Mouse (Mus musculus) neural tube, embryonic 14.5 days (tissue): ENCODE results near the gene Pcdh10. TPM values are rescaled to one million over a fixed set of nuclear protein-coding genes. Genes with fewer than 3 reads are reported as not detected.
A peak's percentile ranks its signal among the peaks of the same experiment; 100 is the strongest.

ENCODE experiments used
- ATAC-seq: fragments of 200-750 bp; cut with Nextera tagmentation; 2 replicates; pipeline ENCODE4 v1.8.0; 2017; ENCODE audit warnings: low read depth, mild to moderate bottlenecking, moderate TSS enrichment, moderate library complexity
- H3K27ac ChIP-seq: fragments of 300-500 bp; sonication (generic); 2 replicates; pipeline ENCODE4 v1.5.1; 2014; ENCODE audit warnings: low read depth, mild to moderate bottlenecking, control low read depth, low read length, moderate library complexity, mixed read lengths
- H3K27me3 ChIP-seq: fragments of 300-500 bp; sonication (generic); 2 replicates; pipeline ENCODE4 v1.6.1; 2014; ENCODE audit warnings: low read length; ENCODE audit not compliant: control insufficient read depth, insufficient read depth
- H3K36me3 ChIP-seq: fragments of 300-500 bp; sonication (generic); 2 replicates; pipeline ENCODE4 v1.6.1; 2014; ENCODE audit warnings: low read length, mixed read lengths; ENCODE audit not compliant: control insufficient read depth, insufficient read depth
- H3K4me1 ChIP-seq: fragments of 300-500 bp; sonication (generic); 2 replicates; pipeline ENCODE4 v1.6.1; 2014; ENCODE audit warnings: low read length; ENCODE audit not compliant: control insufficient read depth, insufficient read depth
- H3K4me2 ChIP-seq: fragments of 300-500 bp; sonication (generic); 2 replicates; pipeline ENCODE4 v1.6.1; 2014; ENCODE audit warnings: mild to moderate bottlenecking, low read depth, low read length, control low read depth
- H3K4me3 ChIP-seq: fragments of 300-500 bp; sonication (generic); 2 replicates; pipeline ENCODE4 v1.5.1; 2014; ENCODE audit warnings: low read depth, low read length, control low read depth, mixed read lengths
- H3K9ac ChIP-seq: fragments of 300-500 bp; sonication (generic); replicated peaks from 2 replicates; pipeline ENCODE4 v1.6.1; 2014; ENCODE audit warnings: low read depth, mild to moderate bottlenecking, control low read depth, low read length, mixed read lengths
- H3K9me3 ChIP-seq: fragments of 300-500 bp; sonication (generic); 2 replicates; pipeline ENCODE4 v1.6.1; 2016; ENCODE audit warnings: low read length; ENCODE audit not compliant: control insufficient read depth
- WGBS: fragments of 180-500 bp; shearing (Covaris S2); extraction: QIAGEN DNeasy Blood & Tissue Kit; methylation state at CpG from one replicate; pipeline ENCODE4 v1.1.7; 2014; 5-methylcytosine and 5-hydroxymethylcytosine counted together
- polyA plus RNA-seq: library from polyadenylated mRNA; unstranded; fragments of >200 nt; fragmentation: Nextera tagmentation; extraction: Ambion mirVana; gene quantifications from 2 replicates; pipeline ENCODE4 v1.2.1, GENCODE M21; 2014

Pcdh10 gene
- polyA plus RNA-seq: 19.9 and 28.1 TPM in 2 replicates

GRCm38 (mm10) chr3:45378145-45378544 lies at the start of gene Pcdh10:
TSS of gene Pcdh10 (plus strand) at chr3:45378398.
- Histone ChIP-seq H3K27ac (peak within 1 kb of the TSS; percentile 82), H3K4me3 (peak within 1 kb of the TSS; percentile 77), H3K9ac (peak within 1 kb of the TSS; percentile 77), H3K4me2 (peak within 1 kb of the TSS; percentile 49), H3K27me3 (no peaks in the 10 kb centered on the region; the same call in 1 of the 2 replicates), H3K9me3 (no peaks in the 10 kb centered on the region), H3K4me1 (no peaks in the 10 kb centered on the region), H3K36me3 (no peaks in the 10 kb centered on the region)
- under 1% methylated on average over 26 of the region's 26 CpGs for WGBS
- peak; percentile 84 for ATAC-seq

- WGBS: 86% methylated on average over 1 of the region's 1 CpGs
- no peak overlapping the region for H3K9ac ChIP-seq
- no peak overlapping the region for H3K4me2 ChIP-seq
- no peaks in the 10 kb centered on the region for H3K9me3 ChIP-seq
- H3K4me1 ChIP-seq: no peaks in the 10 kb centered on the region
- no peaks in the 10 kb centered on the region for H3K27me3 ChIP-seq
- H3K4me3 ChIP-seq: no peak overlapping the region
- no peak for ATAC-seq
- no peaks in the 10 kb centered on the region for H3K36me3 ChIP-seq
- no peak overlapping the region for H3K27ac ChIP-seq
Measured at GRCm38 (mm10) chr3:45355919-45356318, 22.3 kb upstream of the Pcdh10 start.

GRCm38 (mm10) chr3:45368952-45369351 lies 9.2 kb upstream of the Pcdh10 start:
- H3K4me3 ChIP-seq: no peak overlapping the region
- H3K9me3 ChIP-seq: no peaks in the 10 kb centered on the region
- no peak for ATAC-seq
- 63% methylated on average over 1 of the region's 1 CpGs for WGBS
- H3K27me3 ChIP-seq: no peaks in the 10 kb centered on the region
- H3K4me2 ChIP-seq: no peak overlapping the region
- no peak overlapping the region for H3K27ac ChIP-seq
- H3K9ac ChIP-seq: no peak overlapping the region
- no peaks in the 10 kb centered on the region for H3K4me1 ChIP-seq
- no peaks in the 10 kb centered on the region for H3K36me3 ChIP-seq

- Histone ChIP-seq H3K4me3 (peak overlapping the region; percentile 77), H3K4me1 (no peaks in the 10 kb centered on the region), H3K36me3 (no peaks in the 10 kb centered on the region), H3K27me3 (no peaks in the 10 kb centered on the region; the same call in 1 of the 2 replicates), H3K9ac (peak overlapping the region; percentile 54), H3K27ac (peak overlapping the region; percentile 82), H3K4me2 (peak overlapping the region; percentile 49), H3K9me3 (no peaks in the 10 kb centered on the region)
- peak; percentile 20; the same call in 1 of the 2 replicates for ATAC-seq
- under 1% methylated on average over 27 of the region's 27 CpGs for WGBS
Measured at GRCm38 (mm10) chr3:45375761-45376500, 2.3 kb upstream of the Pcdh10 start.

- H3K4me2 ChIP-seq: peak overlapping the region; percentile 49
- H3K36me3 ChIP-seq: no peaks in the 10 kb centered on the region
- no peaks in the 10 kb centered on the region; the same call in 1 of the 2 replicates for H3K27me3 ChIP-seq
- peak overlapping the region; percentile 54 for H3K9ac ChIP-seq
- WGBS: under 1% methylated on average over 58 of the region's 59 CpGs
- H3K4me3 ChIP-seq: peak overlapping the region; percentile 77
- peak overlapping the region; percentile 82 for H3K27ac ChIP-seq
- H3K4me1 ChIP-seq: no peaks in the 10 kb centered on the region
- H3K9me3 ChIP-seq: no peaks in the 10 kb centered on the region
- peak; percentile 15 for ATAC-seq
Measured at GRCm38 (mm10) chr3:45376501-45377390, 1.5 kb upstream of the Pcdh10 start.

- peak overlapping the region; percentile 82 for H3K27ac ChIP-seq
- WGBS: under 1% methylated on average over 26 of the region's 26 CpGs
- peak overlapping the region; percentile 49 for H3K4me2 ChIP-seq
- H3K27me3 ChIP-seq: no peaks in the 10 kb centered on the region; the same call in 1 of the 2 replicates
- no peaks in the 10 kb centered on the region for H3K4me1 ChIP-seq
- H3K9ac ChIP-seq: peak overlapping the region; percentile 54
- peak; percentile 28 for ATAC-seq
- no peaks in the 10 kb centered on the region for H3K36me3 ChIP-seq
- no peaks in the 10 kb centered on the region for H3K9me3 ChIP-seq
- peak overlapping the region; percentile 77 for H3K4me3 ChIP-seq
Measured at GRCm38 (mm10) chr3:45377391-45377998, 703 bp upstream of the Pcdh10 start.

GRCm38 (mm10) chr3:45379541-45379971 lies 1.4 kb downstream of the Pcdh10 start:
- H3K9me3 ChIP-seq: no peaks in the 10 kb centered on the region
- H3K4me3 ChIP-seq: peak overlapping the region; percentile 77
- no peaks in the 10 kb centered on the region; the same call in 1 of the 2 replicates for H3K27me3 ChIP-seq
- no peaks in the 10 kb centered on the region for H3K4me1 ChIP-seq
- peak overlapping the region; percentile 49 for H3K4me2 ChIP-seq
- peak overlapping the region; percentile 77 for H3K9ac ChIP-seq
- peak overlapping the region; percentile 53 for H3K27ac ChIP-seq
- no peaks in the 10 kb centered on the region for H3K36me3 ChIP-seq
- ATAC-seq: no peak
- WGBS: under 1% methylated on average over 23 of the region's 29 CpGs

- Histone ChIP-seq H3K9me3 (no peaks in the 10 kb centered on the region), H3K27ac (peak overlapping the region; percentile 53), H3K4me3 (peak overlapping the region; percentile 77), H3K4me1 (0 out of 2 replicates have a peak, but pooled peaks cover 3% of the 10 kb centered on the region), H3K9ac (peak overlapping the region; percentile 77), H3K27me3 (no peaks in the 10 kb centered on the region; the same call in 1 of the 2 replicates), H3K36me3 (no peaks in the 10 kb centered on the region), H3K4me2 (peak overlapping the region; percentile 49)
- under 1% methylated on average over 55 of the region's 55 CpGs for WGBS
- peak; percentile 8; the same call in 1 of the 2 replicates for ATAC-seq
Measured at GRCm38 (mm10) chr3:45379972-45380761, 2.0 kb downstream of the Pcdh10 start.
